Mouse (Mus musculus): ENCODE results near the gene Frmpd1. TPM values are rescaled to one million over a fixed set of nuclear protein-coding genes. Genes with fewer than 3 reads are reported as not detected.

Gene Frmpd1
- total and polyA plus RNA-seq, 2 experiments = not detected

DNA sequence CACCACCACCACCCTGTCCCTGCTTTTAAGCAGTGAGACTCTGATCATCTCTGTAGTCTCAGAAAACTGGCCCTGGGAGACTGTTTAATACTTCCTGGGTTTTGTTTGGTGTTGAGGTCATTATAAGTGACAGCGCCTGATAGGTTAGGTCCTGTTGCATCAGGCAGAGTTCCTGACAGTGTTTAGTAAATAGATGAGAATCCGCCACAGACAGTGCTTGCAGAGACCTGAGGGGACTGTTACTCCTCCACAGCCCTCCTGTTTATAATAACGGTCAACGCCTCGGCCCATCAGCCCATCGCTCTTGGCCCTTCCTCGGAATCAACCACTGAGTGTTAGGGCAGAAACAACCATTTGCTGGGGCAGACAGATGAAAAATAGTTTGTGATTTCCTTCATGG is 57.5 kb downstream of the Frmpd1 start:
- no peak for DNase-seq (ENCODE audit: extremely low read depth, low read depth, low spot score)
- Histone ChIP-seq H3K9ac (ENCODE audit: low read depth, low read length) (no peak overlapping the region), H3K27me3 (ENCODE audit: control insufficient read depth, insufficient read depth, low read length) (no peaks in the 10 kb centered on the region), H3K79me2 (ENCODE audit: control insufficient read depth, insufficient read depth, low read length) (no peaks in the 10 kb centered on the region), H3K4me1 (ENCODE audit: control insufficient read depth, insufficient read depth, low read length) (no peaks in the 10 kb centered on the region), H3K36me3 (ENCODE audit: control insufficient read depth, insufficient read depth, low read length) (no peaks in the 10 kb centered on the region), H3K27ac (replicated peaks; ENCODE audit: insufficient read depth, low read depth, low read length) (no peak overlapping the region), H3K4me3 (ENCODE audit: insufficient read depth, low read depth, low read length) (no peak overlapping the region)
- no peak for TF ChIP-seq POLR2A (IDR thresholded peaks at IDR 0.05; ENCODE audit: extremely low read depth, insufficient read depth, low read length)
- TF ChIP-seq CTCF (IDR thresholded peaks at IDR 0.05; ENCODE audit: low read depth, low read length) = no peak
- 80% methylated on average over 7 of the region's 7 CpGs for WGBS

DNA sequence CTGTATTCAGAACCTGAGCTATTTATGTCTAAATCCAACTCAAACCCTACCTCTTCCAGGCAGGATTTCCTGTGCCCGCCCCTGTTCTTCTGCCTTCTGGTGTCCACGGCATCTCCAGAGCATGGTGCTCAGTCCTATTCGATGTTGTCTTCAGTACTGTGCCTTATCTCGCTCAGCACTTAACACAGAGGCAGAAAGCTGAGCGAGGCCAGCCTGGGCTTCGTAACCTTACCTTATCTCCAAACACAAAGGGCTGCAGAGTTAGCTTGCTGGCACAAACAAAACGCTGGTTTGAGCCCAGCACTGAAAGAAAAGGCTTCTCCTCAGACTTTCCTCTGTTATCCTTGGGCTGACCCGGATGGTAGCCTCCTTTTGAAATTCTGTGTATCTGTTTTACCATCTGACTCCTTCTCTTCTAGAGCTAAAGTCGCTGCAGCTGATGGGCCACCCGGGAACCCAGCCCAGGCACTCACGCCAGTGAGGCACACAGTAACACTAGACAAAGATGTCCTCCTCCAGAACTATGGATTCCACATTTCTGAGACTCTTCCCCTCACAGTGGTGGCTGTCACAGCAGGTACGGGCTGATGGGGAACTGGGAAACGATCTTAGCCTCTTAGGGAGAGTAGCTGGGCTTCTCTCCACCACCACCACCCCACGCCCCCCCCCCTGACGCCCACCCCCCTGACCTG is 58.7 kb downstream of the Frmpd1 start:
- WGBS = 34% methylated on average over 15 of the region's 15 CpGs
- DNase-seq (ENCODE audit: extremely low read depth, low read depth, low spot score) = no peak
- Histone ChIP-seq H3K79me2 (ENCODE audit: control insufficient read depth, insufficient read depth, low read length) (no peaks in the 10 kb centered on the region), H3K4me3 (ENCODE audit: insufficient read depth, low read depth, low read length) (no peak overlapping the region), H3K27me3 (ENCODE audit: control insufficient read depth, insufficient read depth, low read length) (no peaks in the 10 kb centered on the region), H3K36me3 (ENCODE audit: control insufficient read depth, insufficient read depth, low read length) (no peaks in the 10 kb centered on the region), H3K9ac (ENCODE audit: low read depth, low read length) (no peak overlapping the region), H3K27ac (replicated peaks; ENCODE audit: insufficient read depth, low read depth, low read length) (no peak overlapping the region), H3K4me1 (ENCODE audit: control insufficient read depth, insufficient read depth, low read length) (no peaks in the 10 kb centered on the region)
- TF ChIP-seq CTCF (IDR thresholded peaks at IDR 0.05; ENCODE audit: low read depth, low read length) = no peak
- no peak for TF ChIP-seq POLR2A (IDR thresholded peaks at IDR 0.05; ENCODE audit: extremely low read depth, insufficient read depth, low read length)

DNA sequence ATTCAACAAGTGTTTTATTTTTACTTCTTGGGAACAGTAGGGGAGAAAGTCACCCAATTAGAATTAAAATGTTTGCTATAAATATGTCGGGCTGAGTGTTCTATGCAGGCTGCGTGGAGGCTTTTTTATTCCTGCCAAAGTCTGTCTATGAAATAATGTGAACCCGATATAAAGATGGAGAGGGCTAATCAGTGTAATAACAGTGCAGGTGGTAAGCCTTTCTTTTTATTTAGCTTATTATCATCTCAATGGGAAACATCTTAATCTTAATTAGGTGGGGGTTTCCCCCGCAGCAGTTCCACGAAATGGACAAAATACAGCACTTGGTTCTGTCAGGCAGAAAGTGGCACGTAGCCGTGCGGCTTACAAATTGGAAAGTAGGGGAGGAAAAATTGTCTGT is 66.6 kb downstream of the Frmpd1 start:
- no peaks in the 10 kb centered on the region; the same call in 1 of the 2 replicates for H3K27me3 ChIP-seq (ENCODE audit: control insufficient read depth, insufficient read depth, low read length)
- no peak overlapping the region for H3K9ac ChIP-seq (ENCODE audit: low read depth, low read length)
- WGBS = 92% methylated on average over 8 of the region's 8 CpGs
- H3K4me1 ChIP-seq (ENCODE audit: control insufficient read depth, insufficient read depth, low read length) = no peaks in the 10 kb centered on the region
- no peaks in the 10 kb centered on the region for H3K36me3 ChIP-seq (ENCODE audit: control insufficient read depth, insufficient read depth, low read length)
- no peak for DNase-seq (ENCODE audit: extremely low read depth, low read depth, low spot score)
- TF ChIP-seq POLR2A (IDR thresholded peaks at IDR 0.05; ENCODE audit: extremely low read depth, insufficient read depth, low read length) = no peak
- TF ChIP-seq CTCF (IDR thresholded peaks at IDR 0.05; ENCODE audit: low read depth, low read length) = no peak
- no peak overlapping the region for H3K27ac ChIP-seq (replicated peaks; ENCODE audit: insufficient read depth, low read depth, low read length)
- H3K4me3 ChIP-seq (ENCODE audit: insufficient read depth, low read depth, low read length) = no peak overlapping the region
- H3K79me2 ChIP-seq (ENCODE audit: control insufficient read depth, insufficient read depth, low read length) = no peaks in the 10 kb centered on the region

DNA sequence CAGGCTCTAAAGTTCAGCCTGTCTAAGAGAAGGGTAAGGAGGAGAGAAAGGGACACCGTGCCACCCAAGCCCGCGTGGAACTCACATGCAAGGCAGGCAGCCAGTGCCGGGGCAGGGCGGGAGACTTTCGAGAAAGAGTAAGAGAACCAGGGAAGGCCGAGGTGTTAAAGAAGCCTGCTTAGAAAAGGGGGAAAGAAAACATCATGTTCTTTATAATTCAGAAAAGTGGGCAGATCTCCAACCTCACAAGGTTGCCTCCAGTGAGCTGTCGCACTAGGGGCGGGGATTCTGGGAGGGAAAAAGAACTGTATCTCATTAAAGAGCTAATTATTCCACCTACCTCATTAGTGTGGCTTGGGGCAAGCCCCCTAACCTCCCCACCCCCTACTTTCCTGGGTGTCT is 68.2 kb downstream of the Frmpd1 start:
- no peak for DNase-seq (ENCODE audit: extremely low read depth, low read depth, low spot score)
- Histone ChIP-seq H3K36me3 (ENCODE audit: control insufficient read depth, insufficient read depth, low read length) (no peaks in the 10 kb centered on the region), H3K79me2 (ENCODE audit: control insufficient read depth, insufficient read depth, low read length) (no peaks in the 10 kb centered on the region), H3K9ac (ENCODE audit: low read depth, low read length) (no peak overlapping the region), H3K27me3 (ENCODE audit: control insufficient read depth, insufficient read depth, low read length) (no peaks in the 10 kb centered on the region; the same call in 1 of the 2 replicates), H3K4me3 (ENCODE audit: insufficient read depth, low read depth, low read length) (no peak overlapping the region), H3K4me1 (ENCODE audit: control insufficient read depth, insufficient read depth, low read length) (no peaks in the 10 kb centered on the region), H3K27ac (replicated peaks; ENCODE audit: insufficient read depth, low read depth, low read length) (no peak overlapping the region)
- TF ChIP-seq POLR2A (IDR thresholded peaks at IDR 0.05; ENCODE audit: extremely low read depth, insufficient read depth, low read length) (no peak), CTCF (IDR thresholded peaks at IDR 0.05; ENCODE audit: low read depth, low read length) (no peak)
- 68% methylated on average over 9 of the region's 9 CpGs for WGBS

- H3K79me2 ChIP-seq (ENCODE audit: control insufficient read depth, insufficient read depth, low read length) = no peaks in the 10 kb centered on the region
- H3K9ac ChIP-seq (ENCODE audit: low read depth, low read length) = no peak overlapping the region
- 61% methylated on average over 11 of the region's 11 CpGs for WGBS
- no peak overlapping the region for H3K27ac ChIP-seq (replicated peaks; ENCODE audit: insufficient read depth, low read depth, low read length)
- no peak for DNase-seq (ENCODE audit: extremely low read depth, low read depth, low spot score)
- no peaks in the 10 kb centered on the region for H3K36me3 ChIP-seq (ENCODE audit: control insufficient read depth, insufficient read depth, low read length)
- no peaks in the 10 kb centered on the region for H3K4me1 ChIP-seq (ENCODE audit: control insufficient read depth, insufficient read depth, low read length)
- TF ChIP-seq CTCF (IDR thresholded peaks at IDR 0.05; ENCODE audit: low read depth, low read length) (no peak), POLR2A (IDR thresholded peaks at IDR 0.05; ENCODE audit: extremely low read depth, insufficient read depth, low read length) (no peak)
- no peaks in the 10 kb centered on the region; the same call in 1 of the 2 replicates for H3K27me3 ChIP-seq (ENCODE audit: control insufficient read depth, insufficient read depth, low read length)
- H3K4me3 ChIP-seq (ENCODE audit: insufficient read depth, low read depth, low read length) = no peak overlapping the region
Measured at GRCm38 (mm10) chr4:45253839-45254601, 69.3 kb downstream of the Frmpd1 start.

Data from liver, adult 2 months (tissue).